Mouse (Mus musculus) spleen, adult 2 months (tissue): ENCODE measurements around the gene Gpr19.

ENCODE experiments used
- CTCF ChIP-seq: fragments of 200-500 bp; IDR thresholded peaks from 2 replicates; pipeline ENCODE4 v1.5.1; 2011; ENCODE audit warnings: mild to moderate bottlenecking, inconsistent platforms; ENCODE audit not compliant: insufficient read depth, insufficient read length, insufficient replicate concordance; ENCODE audit errors: extremely low read depth
- POLR2A ChIP-seq: fragments of 200-500 bp; IDR thresholded peaks from 2 replicates; pipeline ENCODE4 v1.6.1; 2011; ENCODE audit warnings: low read depth, low read length, inconsistent platforms

GRCm38 (mm10) chr6:134867325-134867724 is 31.1 kb downstream of the Gpr19 start:
- no peak for TF ChIP-seq CTCF
- TF ChIP-seq POLR2A: no peak
